Mouse (Mus musculus) lung, adult 2 months (tissue): Measurements from ENCODE around the gene 1700042G07Rik.

Experiments used
- CTCF ChIP-seq: fragments of 200-500 bp; IDR thresholded peaks from 2 replicates; pipeline ENCODE4 v1.5.1; 2011; ENCODE audit warnings: mild to moderate bottlenecking, low read length, control low read depth; ENCODE audit not compliant: insufficient read depth
- POLR2A ChIP-seq: fragments of 200-500 bp; IDR thresholded peaks from 2 replicates; pipeline ENCODE4 v1.6.1; 2011; ENCODE audit warnings: low read depth, mild to moderate bottlenecking, control low read depth, low read length, borderline replicate concordance; ENCODE audit errors: extremely low read depth

DNA sequence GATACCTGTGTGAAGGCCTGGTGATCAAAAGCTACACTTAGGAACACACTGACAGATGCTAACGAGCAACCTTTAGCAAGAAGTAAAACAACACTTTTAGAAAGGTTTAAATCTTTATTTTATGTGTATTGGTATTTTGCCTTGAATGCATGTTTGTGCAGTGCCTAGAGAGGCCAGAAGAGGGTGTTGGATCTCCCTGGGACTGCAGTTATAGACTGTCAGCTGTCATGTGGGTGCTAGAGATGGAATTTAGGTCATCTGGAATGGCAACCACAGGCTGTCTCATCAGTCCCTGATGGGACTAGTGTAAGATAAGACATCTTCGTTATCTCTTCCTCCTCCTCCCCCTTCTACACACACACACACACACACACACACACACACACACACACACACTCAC lies 25.2 kb downstream of the 1700042G07Rik start:
- no peak for TF ChIP-seq POLR2A
- TF ChIP-seq CTCF: no peak
